Mouse (Mus musculus) lung, embryonic 16.5 days (tissue): Measurements from ENCODE around the gene Nfx1. TPM values are rescaled to one million over a fixed set of nuclear protein-coding genes. Genes with fewer than 3 reads are reported as not detected.

Experiments used
- ATAC-seq: fragments of 200-750 bp; cut with Nextera tagmentation; 2 replicates; pipeline ENCODE4 v1.8.0; 2017; ENCODE audit warnings: low read depth, mild to moderate bottlenecking, moderate library complexity
- H3K27ac ChIP-seq: fragments of 300-500 bp; sonication (generic); 2 replicates; pipeline ENCODE4 v1.5.1; 2014; ENCODE audit warnings: mild to moderate bottlenecking, control low read depth, low read length
- H3K27me3 ChIP-seq: fragments of 300-500 bp; sonication (generic); 2 replicates; pipeline ENCODE4 v1.6.1; 2014; ENCODE audit warnings: low read depth, low read length, mixed read lengths; ENCODE audit not compliant: control insufficient read depth, insufficient read depth
- H3K36me3 ChIP-seq: fragments of 300-500 bp; sonication (generic); 2 replicates; pipeline ENCODE4 v1.6.1; 2014; ENCODE audit warnings: low read length; ENCODE audit not compliant: control insufficient read depth, insufficient read depth
- H3K4me1 ChIP-seq: fragments of 300-500 bp; sonication (generic); replicated peaks from 2 replicates; pipeline ENCODE4 v1.6.1; 2014; ENCODE audit warnings: low read length, mixed read lengths; ENCODE audit not compliant: control insufficient read depth, insufficient read depth
- H3K4me2 ChIP-seq: fragments of 300-500 bp; sonication (generic); 2 replicates; pipeline ENCODE4 v1.6.1; 2014; ENCODE audit warnings: low read depth, low read length, control low read depth
- H3K4me3 ChIP-seq: fragments of 300-500 bp; sonication (generic); 2 replicates; pipeline ENCODE4 v1.5.1; 2014; ENCODE audit warnings: mild to moderate bottlenecking, low read length, control low read depth
- H3K9ac ChIP-seq: fragments of 300-500 bp; sonication (generic); 2 replicates; pipeline ENCODE4 v1.6.1; 2014; ENCODE audit warnings: low read length, control low read depth
- H3K9me3 ChIP-seq: fragments of 300-500 bp; sonication (generic); 2 replicates; pipeline ENCODE4 v1.6.1; 2016; ENCODE audit warnings: low read length; ENCODE audit not compliant: control insufficient read depth
- WGBS: fragments of 180-500 bp; shearing (Covaris S2); extraction: QIAGEN DNeasy Blood & Tissue Kit; methylation state at CpG from one replicate; pipeline ENCODE4 v1.1.7; 2014; 5-methylcytosine and 5-hydroxymethylcytosine counted together
- polyA plus RNA-seq: library from polyadenylated mRNA; unstranded; fragments of >200 nt; fragmentation: Nextera tagmentation; extraction: Ambion mirVana; gene quantifications from 2 replicates; pipeline ENCODE4 v1.2.1, GENCODE M21; 2015

The Nfx1 gene
- polyA plus RNA-seq, 1 experiment from 2014 or later, result 91.7 TPM

- 60% methylated on average over 2 of the region's 2 CpGs for WGBS
- H3K9ac ChIP-seq, result no peak overlapping the region
- no peaks in the 10 kb centered on the region for H3K36me3 ChIP-seq
- no peaks in the 10 kb centered on the region for H3K9me3 ChIP-seq
- H3K27me3 ChIP-seq, result no peaks in the 10 kb centered on the region
- no peak overlapping the region for H3K4me3 ChIP-seq
- ATAC-seq, result no peak
- no peak overlapping the region for H3K4me2 ChIP-seq
- no peak overlapping the region for H3K27ac ChIP-seq
- H3K4me1 ChIP-seq, result no peaks in the 10 kb centered on the region
Measured at GRCm38 (mm10) chr4:41048926-41049325, 78.2 kb downstream of the Nfx1 start.

- peaks cover 7% of the 10 kb centered on the region; the same call in 1 of the 2 replicates for H3K4me1 ChIP-seq
- H3K4me3 ChIP-seq, result no peak overlapping the region
- WGBS, result 32% methylated on average over 16 of the region's 16 CpGs
- H3K27me3 ChIP-seq, result no peaks in the 10 kb centered on the region
- peak overlapping the region; percentile 51 for H3K4me2 ChIP-seq
- H3K27ac ChIP-seq, result no peak overlapping the region
- H3K9ac ChIP-seq, result peak overlapping the region; percentile 51
- no peaks in the 10 kb centered on the region for H3K9me3 ChIP-seq
- H3K36me3 ChIP-seq, result no peaks in the 10 kb centered on the region
- ATAC-seq, result peak; percentile 72
Measured at GRCm38 (mm10) chr4:41050726-41051675, 80.3 kb downstream of the Nfx1 start.

- Histone ChIP-seq H3K4me2 (no peak overlapping the region), H3K27me3 (no peaks in the 10 kb centered on the region), H3K4me1 (peaks cover 7% of the 10 kb centered on the region; the same call in 1 of the 2 replicates), H3K9me3 (no peaks in the 10 kb centered on the region), H3K36me3 (no peaks in the 10 kb centered on the region), H3K4me3 (no peak overlapping the region), H3K27ac (no peak overlapping the region), H3K9ac (no peak overlapping the region)
- ATAC-seq, result no peak
- 80% methylated on average over 7 of the region's 7 CpGs for WGBS
Measured at GRCm38 (mm10) chr4:41051781-41052180, 81.1 kb downstream of the Nfx1 start.

- Histone ChIP-seq H3K27me3 (no peaks in the 10 kb centered on the region), H3K9ac (peak overlapping the region; percentile 49), H3K4me3 (peak overlapping the region; percentile 30), H3K36me3 (no peaks in the 10 kb centered on the region), H3K27ac (peak overlapping the region; percentile 72), H3K9me3 (no peaks in the 10 kb centered on the region), H3K4me2 (peak overlapping the region; percentile 51), H3K4me1 (peaks cover 7% of the 10 kb centered on the region; the same call in 1 of the 2 replicates)
- WGBS, result 17% methylated on average over 13 of the region's 13 CpGs
- ATAC-seq, result peak; percentile 78
Measured at GRCm38 (mm10) chr4:41055111-41055510, 84.4 kb downstream of the Nfx1 start.

GRCm38 (mm10) chr4:41056253-41056652 lies 85.5 kb downstream of the Nfx1 start:
- WGBS, result 50% methylated on average over 1 of the region's 1 CpGs
- Histone ChIP-seq H3K4me3 (no peak overlapping the region), H3K9ac (no peak overlapping the region), H3K27ac (no peak overlapping the region), H3K27me3 (no peaks in the 10 kb centered on the region), H3K4me1 (peaks cover 7% of the 10 kb centered on the region; the same call in 1 of the 2 replicates), H3K36me3 (no peaks in the 10 kb centered on the region), H3K9me3 (no peaks in the 10 kb centered on the region), H3K4me2 (no peak overlapping the region)
- no peak for ATAC-seq

- no peak overlapping the region for H3K9ac ChIP-seq
- no peak overlapping the region for H3K4me3 ChIP-seq
- peaks cover 7% of the 10 kb centered on the region; the same call in 1 of the 2 replicates for H3K4me1 ChIP-seq
- no peak overlapping the region for H3K4me2 ChIP-seq
- no peak for ATAC-seq
- no peaks in the 10 kb centered on the region for H3K36me3 ChIP-seq
- H3K27me3 ChIP-seq, result no peaks in the 10 kb centered on the region
- H3K9me3 ChIP-seq, result no peaks in the 10 kb centered on the region
- WGBS, result 49% methylated on average over 7 of the region's 7 CpGs
- no peak overlapping the region for H3K27ac ChIP-seq
Measured at GRCm38 (mm10) chr4:41056742-41057332, 86.1 kb downstream of the Nfx1 start.

GRCm38 (mm10) chr4:41057361-41057760 lies 86.7 kb downstream of the Nfx1 start:
- 53% methylated on average over 9 of the region's 9 CpGs for WGBS

GRCm38 (mm10) chr4:41063351-41063750 lies 92.6 kb downstream of the Nfx1 start:
- H3K4me3 ChIP-seq, result no peak overlapping the region
- 35% methylated on average over 3 of the region's 3 CpGs for WGBS
- no peak overlapping the region for H3K4me2 ChIP-seq
- H3K9me3 ChIP-seq, result no peaks in the 10 kb centered on the region
- no peaks in the 10 kb centered on the region for H3K36me3 ChIP-seq
- no peak overlapping the region for H3K27ac ChIP-seq
- ATAC-seq, result no peak
- H3K27me3 ChIP-seq, result no peaks in the 10 kb centered on the region; the same call in 1 of the 2 replicates
- no peaks in the 10 kb centered on the region for H3K4me1 ChIP-seq
- H3K9ac ChIP-seq, result no peak overlapping the region

More at GRCm38 (mm10) chr4:41057361-41057760, 86.7 kb downstream of the Nfx1 start:
- H3K27me3 ChIP-seq, result no peaks in the 10 kb centered on the region
- H3K9ac ChIP-seq, result no peak overlapping the region
- ATAC-seq, result no peak
- no peak overlapping the region for H3K27ac ChIP-seq
- no peak overlapping the region for H3K4me3 ChIP-seq
- no peaks in the 10 kb centered on the region for H3K9me3 ChIP-seq
- H3K4me2 ChIP-seq, result no peak overlapping the region
- no peaks in the 10 kb centered on the region for H3K36me3 ChIP-seq
- peaks cover 7% of the 10 kb centered on the region; the same call in 1 of the 2 replicates for H3K4me1 ChIP-seq
